Mouse (Mus musculus) intestine, embryonic 16.5 days (tissue): ENCODE data around the gene Gm21761. TPM values are rescaled to one million over a fixed set of nuclear protein-coding genes. Genes with fewer than 3 reads are reported as not detected.
"Not testable (repeated sequence)": the region's sequence is repeated elsewhere in the genome, so short reads cannot be mapped to it uniquely, and the experiment has no call there.

Source experiments
- ATAC-seq: fragments of 200-750 bp; cut with Nextera tagmentation; 2 replicates; pipeline ENCODE4 v1.8.0; 2017; ENCODE audit warnings: moderate TSS enrichment, moderate library complexity
- H3K27ac ChIP-seq: fragments of 300-500 bp; sonication (generic); 2 replicates; pipeline ENCODE4 v1.5.1; 2014; ENCODE audit warnings: mild to moderate bottlenecking, low read length
- H3K27me3 ChIP-seq: fragments of 300-500 bp; sonication (generic); replicated peaks from 2 replicates; pipeline ENCODE4 v1.6.1; 2014; ENCODE audit warnings: low read length, control low read depth, mixed read lengths; ENCODE audit not compliant: control insufficient read depth, insufficient read depth
- H3K36me3 ChIP-seq: fragments of 300-500 bp; sonication (generic); 2 replicates; pipeline ENCODE4 v1.6.1; 2014; ENCODE audit warnings: low read length, control low read depth; ENCODE audit not compliant: control insufficient read depth, insufficient read depth
- H3K4me1 ChIP-seq: fragments of 300-500 bp; sonication (generic); 2 replicates; pipeline ENCODE4 v1.6.1; 2014; ENCODE audit warnings: low read length, control low read depth, mixed read lengths; ENCODE audit not compliant: control insufficient read depth, insufficient read depth
- H3K4me2 ChIP-seq: fragments of 300-500 bp; sonication (generic); 2 replicates; pipeline ENCODE4 v1.6.1; 2014; ENCODE audit warnings: low read depth, low read length, control low read depth
- H3K4me3 ChIP-seq: fragments of 300-500 bp; sonication (generic); 2 replicates; pipeline ENCODE4 v1.5.1; 2014; ENCODE audit warnings: mild to moderate bottlenecking, low read length
- H3K9ac ChIP-seq: fragments of 300-500 bp; sonication (generic); 2 replicates; pipeline ENCODE4 v1.6.1; 2014; ENCODE audit warnings: low read depth, low read length
- H3K9me3 ChIP-seq: fragments of 300-500 bp; sonication (generic); 2 replicates; pipeline ENCODE4 v1.6.1; 2016; ENCODE audit warnings: low read length, control low read depth; ENCODE audit not compliant: control insufficient read depth
- WGBS: fragments of 180-500 bp; shearing (Covaris S2); extraction: QIAGEN DNeasy Blood & Tissue Kit; methylation state at CpG from one replicate; pipeline ENCODE4 v1.1.7; 2014; 5-methylcytosine and 5-hydroxymethylcytosine counted together
- polyA plus RNA-seq: library from polyadenylated mRNA; unstranded; fragments of >200 nt; fragmentation: Nextera tagmentation; extraction: Ambion mirVana; gene quantifications from 2 replicates; pipeline ENCODE4 v1.2.1, GENCODE M21; 2015

Gm21761 gene
- polyA plus RNA-seq, 1 experiment from 2014 or later, result not detected

DNA sequence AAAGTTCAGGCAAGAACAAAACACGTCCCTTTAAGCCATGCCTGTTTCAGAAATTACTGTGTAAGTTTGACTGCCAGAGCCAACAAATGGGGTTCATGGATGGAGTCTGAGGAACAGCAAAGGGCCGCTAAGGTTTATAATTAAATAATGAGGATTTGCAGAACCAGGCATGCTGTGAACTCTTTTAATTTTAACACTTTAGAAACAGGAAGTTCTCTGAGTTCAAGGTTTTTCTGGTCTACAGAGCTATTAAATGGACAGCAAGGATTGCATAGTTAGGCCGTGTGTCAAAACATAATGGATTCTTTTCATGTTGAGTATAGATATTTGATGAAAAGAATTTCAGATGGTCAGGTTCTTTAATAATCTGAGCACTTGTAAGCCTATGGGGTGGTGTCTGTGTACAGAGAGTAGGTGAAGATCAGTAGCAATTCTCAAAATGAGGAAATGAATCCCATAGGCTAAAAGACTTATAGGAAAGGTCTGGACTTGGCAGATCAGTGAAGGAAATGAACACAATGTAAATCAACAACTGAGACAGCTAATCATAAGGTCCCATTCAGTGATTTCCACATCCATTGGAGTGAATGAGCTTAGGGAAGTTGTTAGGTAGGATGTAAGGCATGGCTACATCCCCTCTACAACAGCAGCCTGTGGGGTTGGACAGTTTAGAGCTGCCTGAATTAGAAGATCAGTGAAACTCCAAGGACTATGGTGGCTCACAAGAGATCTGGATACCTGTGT, 4.3 kb downstream of the Gm21761 start:
- not testable (repeated sequence) for H3K9ac ChIP-seq, H3K4me3 ChIP-seq, H3K4me1 ChIP-seq, H3K9me3 ChIP-seq, H3K27me3 ChIP-seq, ATAC-seq, H3K36me3 ChIP-seq, H3K4me2 ChIP-seq, H3K27ac ChIP-seq
- 75% methylated on average over 2 of the region's 3 CpGs for WGBS

DNA sequence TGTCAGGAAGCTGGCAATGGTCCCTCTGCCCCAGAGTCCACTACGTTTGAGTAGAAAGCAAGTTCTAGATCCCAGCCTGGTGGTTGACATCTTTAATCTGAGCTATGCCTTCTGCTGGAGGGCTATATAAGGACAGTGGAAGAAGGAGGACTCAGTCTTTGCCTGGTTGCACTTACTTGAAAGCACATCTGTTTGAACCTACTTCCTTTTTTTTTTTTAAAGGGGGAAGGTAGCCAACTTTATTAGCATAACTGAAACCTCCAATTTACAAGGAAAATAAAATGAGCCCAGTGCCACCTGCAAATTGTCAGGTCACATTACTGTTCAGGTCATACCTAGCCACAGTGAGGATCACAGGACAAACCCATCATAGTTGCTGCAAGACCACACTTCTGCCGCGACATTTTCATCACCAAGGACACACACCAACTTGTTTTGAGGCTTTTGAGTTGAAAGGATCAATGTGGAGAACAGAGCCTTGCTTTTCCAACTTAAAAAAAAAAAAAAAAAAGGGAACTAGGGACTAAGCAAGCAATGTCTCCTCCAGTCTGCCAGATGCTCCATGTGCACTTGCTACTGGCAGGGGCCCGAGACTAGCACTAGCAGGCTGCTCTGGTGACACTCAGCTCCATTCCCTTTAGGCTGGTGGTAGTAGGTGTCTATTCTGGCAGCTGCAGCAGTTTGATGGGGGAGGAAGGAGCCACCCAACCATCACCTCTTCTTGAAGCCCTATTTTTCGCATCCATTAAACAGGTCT, 11.9 kb downstream of the Gm21761 start:
- not testable (repeated sequence) for H3K4me3 ChIP-seq, H3K27me3 ChIP-seq, ATAC-seq, H3K36me3 ChIP-seq, H3K4me1 ChIP-seq, H3K9ac ChIP-seq, H3K27ac ChIP-seq, H3K9me3 ChIP-seq, H3K4me2 ChIP-seq
- WGBS, result 72% methylated on average over 4 of the region's 5 CpGs

DNA sequence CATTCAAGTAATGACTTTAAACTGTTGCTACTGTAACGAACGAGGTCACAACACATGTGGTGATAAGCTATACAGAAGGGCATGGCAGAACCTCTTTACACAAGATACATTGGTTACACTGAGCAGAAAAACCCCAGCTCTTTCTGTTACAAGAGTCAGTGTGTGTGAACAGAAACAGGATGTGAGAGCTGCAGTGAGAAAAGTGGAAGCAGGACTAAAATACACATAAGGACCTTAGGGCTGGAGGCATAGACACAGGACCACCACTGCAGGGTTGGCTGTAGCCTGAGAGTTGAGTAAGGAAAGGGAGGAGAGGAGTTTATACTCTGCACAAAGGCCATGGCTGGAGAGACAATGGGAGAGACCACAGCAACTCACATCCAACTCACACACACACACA, 12.6 kb downstream of the Gm21761 start:
- H3K4me3 ChIP-seq, ATAC-seq, H3K4me2 ChIP-seq, H3K9ac ChIP-seq, H3K9me3 ChIP-seq, H3K27me3 ChIP-seq, H3K27ac ChIP-seq, H3K4me1 ChIP-seq, H3K36me3 ChIP-seq: not testable (repeated sequence)
- WGBS, result 62% methylated on average over 2 of the region's 2 CpGs

DNA sequence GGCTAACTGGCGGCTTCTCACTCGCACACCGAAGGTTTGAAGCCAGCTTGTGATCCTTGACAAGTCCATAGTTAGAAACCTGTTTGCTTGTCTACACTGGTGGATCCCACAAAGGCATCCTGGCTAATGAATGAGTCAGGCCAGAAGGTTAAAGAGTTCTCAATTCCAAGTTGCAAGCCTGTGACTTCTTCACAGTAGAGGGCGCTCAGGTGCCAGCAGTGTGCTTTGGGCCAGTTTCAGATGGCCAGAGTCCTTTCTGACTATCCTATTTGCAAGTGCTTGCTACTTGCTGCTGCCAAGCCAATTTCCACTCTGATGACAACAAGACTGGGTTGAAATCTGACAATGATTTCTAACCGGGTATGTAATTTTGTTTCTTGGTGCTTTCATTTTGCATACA, 30.5 kb downstream of the Gm21761 start:
- H3K4me2 ChIP-seq, H3K9ac ChIP-seq, H3K4me3 ChIP-seq, H3K36me3 ChIP-seq, H3K27ac ChIP-seq, H3K9me3 ChIP-seq, H3K27me3 ChIP-seq, ATAC-seq, H3K4me1 ChIP-seq: not testable (repeated sequence)
- WGBS, result 68% methylated on average over 4 of the region's 5 CpGs

DNA sequence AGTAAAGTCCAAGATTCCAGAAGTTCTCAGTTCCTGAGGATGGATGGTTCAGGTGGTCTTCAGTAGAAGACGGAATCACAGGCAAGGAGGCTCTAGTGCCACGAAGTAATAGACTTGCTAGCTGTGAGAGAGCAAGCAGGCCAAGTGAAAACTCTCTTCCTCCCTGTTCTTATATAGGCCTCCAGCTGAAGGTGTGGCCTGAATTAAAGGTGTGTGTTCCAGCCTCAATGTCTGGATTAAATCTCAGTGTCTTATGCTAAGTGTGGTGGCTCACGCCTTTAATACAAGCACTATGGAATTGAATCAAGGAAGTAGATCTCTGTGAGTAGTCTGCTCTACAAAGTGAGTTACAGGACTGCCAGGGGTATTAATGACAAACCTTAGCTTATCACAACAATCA, 34.4 kb downstream of the Gm21761 start, which contains the start of gene Tcstv1:
Gene Tcstv1, minus strand, starts transcription at position 101 of the 400 bp plus-strand sequence.
- H3K9me3 ChIP-seq, H3K36me3 ChIP-seq, H3K27ac ChIP-seq, H3K4me3 ChIP-seq, H3K4me1 ChIP-seq, H3K9ac ChIP-seq, H3K27me3 ChIP-seq, ATAC-seq, H3K4me2 ChIP-seq: not testable (repeated sequence)
- WGBS, result 75% methylated on average over 3 of the region's 3 CpGs

DNA sequence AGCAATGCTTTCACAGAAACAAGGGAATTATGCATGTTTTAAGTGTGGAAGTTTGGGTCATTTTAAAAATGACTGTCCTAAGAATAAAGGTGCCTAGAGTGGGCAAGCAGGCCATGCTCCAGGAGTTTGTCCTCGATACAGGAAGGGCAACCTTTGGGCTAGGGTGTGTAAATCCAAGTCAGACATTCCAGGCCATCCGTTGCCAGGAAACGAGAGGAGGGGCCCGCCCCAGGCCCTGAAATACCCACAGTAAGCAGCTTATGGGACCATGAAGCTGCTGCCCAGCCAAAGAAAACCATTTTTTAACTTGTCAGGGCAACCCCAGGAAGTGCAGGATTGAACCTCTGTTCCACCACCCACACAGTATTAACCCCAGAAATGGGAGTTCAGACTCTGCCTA, 42.2 kb downstream of the Gm21761 start:
- H3K4me2 ChIP-seq, H3K9me3 ChIP-seq, H3K9ac ChIP-seq, H3K4me3 ChIP-seq, H3K27me3 ChIP-seq, H3K4me1 ChIP-seq, H3K36me3 ChIP-seq, ATAC-seq, H3K27ac ChIP-seq: not testable (repeated sequence)
- WGBS, result 24% methylated on average over 4 of the region's 4 CpGs

DNA sequence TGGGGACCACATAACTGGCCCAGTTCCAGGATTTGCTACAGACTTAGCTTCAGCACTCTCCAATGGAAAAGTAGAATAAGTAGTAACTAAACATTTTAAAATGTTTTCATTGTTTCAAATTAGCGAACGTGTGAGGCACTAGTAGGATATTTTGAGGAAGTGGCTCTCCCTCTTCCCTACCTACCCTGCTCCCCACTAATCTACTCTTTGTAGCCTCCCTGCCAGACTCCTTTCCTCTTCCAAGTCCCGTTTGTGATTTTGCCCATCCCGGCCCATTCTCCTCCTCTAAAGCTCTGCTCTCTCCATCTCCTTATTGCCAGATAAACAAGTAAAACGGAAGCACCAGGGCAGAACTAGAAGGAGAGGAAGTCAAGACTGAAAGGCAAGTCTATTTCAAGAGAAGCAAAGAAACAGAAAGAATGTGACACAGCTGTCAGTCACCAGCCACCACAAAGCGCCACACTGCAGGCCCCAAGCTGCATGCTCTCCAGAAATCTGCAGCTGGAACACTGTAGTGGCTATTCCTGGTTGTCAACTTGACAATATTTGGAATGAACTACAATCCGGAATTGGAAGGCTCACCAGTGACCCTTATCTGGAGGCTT, 64.6 kb downstream of the Gm21761 start:
- H3K4me2 ChIP-seq, H3K4me1 ChIP-seq, H3K9ac ChIP-seq, ATAC-seq, H3K9me3 ChIP-seq, H3K27me3 ChIP-seq, H3K27ac ChIP-seq, H3K4me3 ChIP-seq, H3K36me3 ChIP-seq: not testable (repeated sequence)
- WGBS, result 75% methylated on average over 6 of the region's 7 CpGs

DNA sequence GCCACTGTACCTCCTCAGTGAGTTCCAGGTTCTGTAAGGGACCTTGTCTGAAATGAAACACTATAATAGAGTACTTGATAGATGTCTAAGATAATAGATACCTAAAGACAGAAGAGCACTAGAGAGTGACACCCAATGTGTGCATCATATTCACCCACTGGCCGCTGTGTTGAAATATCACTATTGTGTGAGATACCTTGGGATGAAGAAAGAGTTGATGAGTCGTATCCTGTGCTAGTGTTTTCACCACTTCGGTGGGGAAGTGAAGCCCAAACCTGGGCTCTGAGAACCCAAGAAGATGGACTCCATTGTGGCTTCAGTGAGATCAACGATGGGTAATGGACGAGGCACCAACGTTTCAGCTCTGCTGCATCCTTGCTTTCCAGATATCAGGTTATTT, 66.7 kb downstream of the Gm21761 start:
- H3K27ac ChIP-seq, H3K4me1 ChIP-seq, H3K36me3 ChIP-seq, H3K9me3 ChIP-seq, H3K4me2 ChIP-seq, H3K4me3 ChIP-seq, H3K27me3 ChIP-seq, H3K9ac ChIP-seq, ATAC-seq: not testable (repeated sequence)
- WGBS, result no CpG with 5 or more reads among the region's 6 CpGs
